Mouse (Mus musculus): ENCODE results near the gene Kif17. TPM values are rescaled to one million over a fixed set of nuclear protein-coding genes. Genes with fewer than 3 reads are reported as not detected.

The Kif17 gene
- polyA plus RNA-seq, 1 experiment from 2014 or later: 0.78 TPM

DNA sequence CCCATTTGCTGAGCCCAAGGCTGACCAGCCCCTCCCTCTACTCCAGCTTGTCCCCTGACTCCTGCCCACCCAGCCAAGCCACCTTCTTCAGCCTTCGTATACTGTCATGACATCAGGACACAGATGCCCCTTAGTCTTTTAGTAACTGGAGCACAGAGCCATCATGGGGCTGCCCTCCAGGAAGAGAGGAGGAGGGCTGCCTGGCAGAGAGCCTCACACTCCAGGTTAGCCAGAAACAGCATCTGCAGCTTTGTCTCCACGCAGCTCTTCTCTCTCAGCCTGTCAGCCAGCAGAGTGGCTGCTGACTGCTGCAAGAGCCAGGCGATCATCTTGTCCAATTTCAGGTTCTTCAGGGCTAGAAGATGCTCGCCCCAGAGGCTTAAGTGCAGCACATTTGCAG, 63.6 kb downstream of the Kif17 start:
- H3K27ac ChIP-seq (ENCODE audit: low read depth, low read length): no peak overlapping the region
- no peak overlapping the region for H3K4me3 ChIP-seq (ENCODE audit: low read depth, low read length)
- H3K4me2 ChIP-seq (replicated peaks; ENCODE audit: low read depth): no peak overlapping the region
- H3K9ac ChIP-seq (ENCODE audit: low read depth, low read length): no peak overlapping the region
- 87% methylated on average over 4 of the region's 4 CpGs for WGBS
- no peaks in the 10 kb centered on the region for H3K27me3 ChIP-seq (replicated peaks; ENCODE audit: control insufficient read depth, insufficient read depth, low read length)
- TF ChIP-seq CTCF (IDR thresholded peaks at IDR 0.05; ENCODE audit: low read depth): no peak
- ATAC-seq: no peak
- H3K9me3 ChIP-seq (ENCODE audit: control insufficient read depth): no peaks in the 10 kb centered on the region
- H3K4me1 ChIP-seq (replicated peaks; ENCODE audit: control insufficient read depth, insufficient read depth, low read length): no peaks in the 10 kb centered on the region
- H3K36me3 ChIP-seq (ENCODE audit: control insufficient read depth, insufficient read depth): peaks cover 81% of the 10 kb centered on the region

DNA sequence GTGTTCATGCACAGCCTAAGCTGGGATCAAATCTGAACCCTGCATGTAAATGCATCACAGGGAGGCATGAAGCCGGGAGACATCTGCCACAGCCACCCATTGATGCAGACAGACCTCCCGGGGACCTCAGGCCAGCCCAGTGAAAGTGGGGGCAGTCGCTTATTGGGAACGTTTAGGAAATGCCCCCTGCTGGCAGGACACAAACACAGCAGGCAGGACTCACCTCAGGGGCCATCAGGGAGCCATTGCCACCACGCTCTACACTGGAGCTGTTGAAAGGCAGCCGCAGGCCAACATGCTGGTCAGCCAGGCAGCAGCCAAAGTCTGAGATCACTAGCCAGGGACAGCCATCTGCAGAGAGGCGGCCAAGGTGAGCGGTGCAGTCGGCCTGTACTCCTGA, 65.5 kb downstream of the Kif17 start:
- Histone ChIP-seq H3K9ac (ENCODE audit: low read depth, low read length) (no peak overlapping the region), H3K36me3 (ENCODE audit: control insufficient read depth, insufficient read depth) (peaks cover 69% of the 10 kb centered on the region), H3K27ac (ENCODE audit: low read depth, low read length) (no peak overlapping the region), H3K4me2 (replicated peaks; ENCODE audit: low read depth) (no peak overlapping the region), H3K4me1 (replicated peaks; ENCODE audit: control insufficient read depth, insufficient read depth, low read length) (no peaks in the 10 kb centered on the region), H3K9me3 (ENCODE audit: control insufficient read depth) (no peaks in the 10 kb centered on the region), H3K4me3 (ENCODE audit: low read depth, low read length) (no peak overlapping the region), H3K27me3 (replicated peaks; ENCODE audit: control insufficient read depth, insufficient read depth, low read length) (no peaks in the 10 kb centered on the region)
- TF ChIP-seq CTCF (IDR thresholded peaks at IDR 0.05; ENCODE audit: low read depth): peak; percentile 67
- ATAC-seq: no peak
- WGBS: 71% methylated on average over 9 of the region's 9 CpGs

DNA sequence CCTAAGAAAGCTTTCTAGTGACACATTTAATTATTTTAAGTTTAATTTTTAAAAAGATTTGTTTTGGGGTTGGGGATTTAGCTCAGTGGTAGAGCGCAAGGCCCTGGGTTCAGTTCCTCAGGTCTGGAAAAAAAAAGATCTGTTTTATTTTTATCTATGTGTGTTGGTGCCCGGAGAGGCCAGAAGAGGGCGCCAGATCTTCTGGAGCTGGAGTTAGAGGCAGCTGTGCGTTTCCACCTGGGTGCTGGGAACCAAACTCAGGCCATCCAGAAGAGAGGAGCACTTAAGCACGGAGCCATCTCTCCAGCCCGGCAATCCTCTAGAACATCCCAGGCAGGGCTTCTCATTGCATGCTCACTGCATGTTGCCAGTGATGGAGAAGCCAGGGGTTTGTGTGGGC, 66.1 kb downstream of the Kif17 start:
- H3K27me3 ChIP-seq (replicated peaks; ENCODE audit: control insufficient read depth, insufficient read depth, low read length): no peaks in the 10 kb centered on the region
- H3K36me3 ChIP-seq (ENCODE audit: control insufficient read depth, insufficient read depth): peaks cover 63% of the 10 kb centered on the region
- H3K9me3 ChIP-seq (ENCODE audit: control insufficient read depth): no peaks in the 10 kb centered on the region
- peak; percentile 33; the same call in 1 of the 2 replicates for TF ChIP-seq CTCF (IDR thresholded peaks at IDR 0.05; ENCODE audit: low read depth)
- WGBS: 90% methylated on average over 6 of the region's 6 CpGs
- H3K9ac ChIP-seq (ENCODE audit: low read depth, low read length): no peak overlapping the region
- no peak for ATAC-seq
- H3K27ac ChIP-seq (ENCODE audit: low read depth, low read length): no peak overlapping the region
- H3K4me3 ChIP-seq (ENCODE audit: low read depth, low read length): no peak overlapping the region
- H3K4me2 ChIP-seq (replicated peaks; ENCODE audit: low read depth): no peak overlapping the region
- H3K4me1 ChIP-seq (replicated peaks; ENCODE audit: control insufficient read depth, insufficient read depth, low read length): no peaks in the 10 kb centered on the region

- Histone ChIP-seq H3K27ac (ENCODE audit: low read depth, low read length) (no peak overlapping the region), H3K9me3 (ENCODE audit: control insufficient read depth) (no peaks in the 10 kb centered on the region), H3K4me3 (ENCODE audit: low read depth, low read length) (no peak overlapping the region), H3K27me3 (replicated peaks; ENCODE audit: control insufficient read depth, insufficient read depth, low read length) (no peaks in the 10 kb centered on the region), H3K36me3 (ENCODE audit: control insufficient read depth, insufficient read depth) (peaks cover 42% of the 10 kb centered on the region), H3K4me2 (replicated peaks; ENCODE audit: low read depth) (no peak overlapping the region), H3K9ac (ENCODE audit: low read depth, low read length) (no peak overlapping the region), H3K4me1 (replicated peaks; ENCODE audit: control insufficient read depth, insufficient read depth, low read length) (no peaks in the 10 kb centered on the region)
- no peak for ATAC-seq
- WGBS: 52% methylated on average over 6 of the region's 6 CpGs
- peak; percentile 88 for TF ChIP-seq CTCF (IDR thresholded peaks at IDR 0.05; ENCODE audit: low read depth)
These were observed 68.5 kb downstream of the Kif17 start for GRCm38 (mm10) chr4:138318509-138319266.

DNA sequence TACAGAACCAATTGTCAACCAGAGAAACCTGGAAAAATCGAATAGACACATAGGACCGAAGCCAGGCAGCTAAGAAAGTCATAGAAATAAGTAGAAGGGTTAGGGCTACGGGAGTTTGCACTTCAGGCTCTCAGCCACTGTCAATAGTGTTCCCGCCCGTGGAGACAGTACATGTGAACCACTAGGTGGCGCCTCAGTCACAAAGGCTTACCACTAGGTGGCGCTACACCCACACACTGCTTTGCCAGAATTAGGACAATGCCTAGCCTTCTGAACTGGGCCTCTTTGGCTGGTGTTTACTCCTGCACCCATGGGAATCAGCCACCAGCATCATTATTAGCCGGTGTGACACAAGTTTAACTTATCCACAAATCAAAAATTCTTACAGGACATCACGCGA, 69.3 kb downstream of the Kif17 start:
- Histone ChIP-seq H3K27ac (ENCODE audit: low read depth, low read length) (no peak overlapping the region), H3K9ac (ENCODE audit: low read depth, low read length) (no peak overlapping the region), H3K27me3 (replicated peaks; ENCODE audit: control insufficient read depth, insufficient read depth, low read length) (no peaks in the 10 kb centered on the region), H3K4me1 (replicated peaks; ENCODE audit: control insufficient read depth, insufficient read depth, low read length) (no peaks in the 10 kb centered on the region), H3K9me3 (ENCODE audit: control insufficient read depth) (no peaks in the 10 kb centered on the region), H3K4me2 (replicated peaks; ENCODE audit: low read depth) (no peak overlapping the region), H3K4me3 (ENCODE audit: low read depth, low read length) (no peak overlapping the region), H3K36me3 (ENCODE audit: control insufficient read depth, insufficient read depth) (peaks cover 34% of the 10 kb centered on the region)
- TF ChIP-seq CTCF (IDR thresholded peaks at IDR 0.05; ENCODE audit: low read depth): peak; percentile 100
- 32% methylated on average over 10 of the region's 10 CpGs for WGBS
- ATAC-seq: peak; percentile 40; the same call in 1 of the 2 replicates

GRCm38 (mm10) chr4:138320711-138321110, 70.5 kb downstream of the Kif17 start:
- H3K4me2 ChIP-seq (replicated peaks; ENCODE audit: low read depth): no peak overlapping the region
- peaks cover 24% of the 10 kb centered on the region for H3K36me3 ChIP-seq (ENCODE audit: control insufficient read depth, insufficient read depth)
- no peaks in the 10 kb centered on the region for H3K9me3 ChIP-seq (ENCODE audit: control insufficient read depth)
- no peak overlapping the region for H3K4me3 ChIP-seq (ENCODE audit: low read depth, low read length)
- no peak for ATAC-seq
- H3K4me1 ChIP-seq (replicated peaks; ENCODE audit: control insufficient read depth, insufficient read depth, low read length): no peaks in the 10 kb centered on the region
- no peak overlapping the region for H3K27ac ChIP-seq (ENCODE audit: low read depth, low read length)
- H3K27me3 ChIP-seq (replicated peaks; ENCODE audit: control insufficient read depth, insufficient read depth, low read length): no peaks in the 10 kb centered on the region
- no peak overlapping the region for H3K9ac ChIP-seq (ENCODE audit: low read depth, low read length)
- no peak for TF ChIP-seq CTCF (IDR thresholded peaks at IDR 0.05; ENCODE audit: low read depth)
- 63% methylated on average over 11 of the region's 11 CpGs for WGBS
